Mouse (Mus musculus): ENCODE results near the gene Uso1.
"Not testable (repeated sequence)": the region's sequence is repeated elsewhere in the genome, so short reads cannot be mapped to it uniquely, and the experiment has no call there.

Uso1 gene

GRCm38 (mm10) chr5:92127751-92128150 lies 10.0 kb upstream of the Uso1 start:
- DNase-seq = no peak

GRCm38 (mm10) chr5:92128570-92128969 lies 9.2 kb upstream of the Uso1 start:
- DNase-seq = peak; percentile 30 to 45

DNA sequence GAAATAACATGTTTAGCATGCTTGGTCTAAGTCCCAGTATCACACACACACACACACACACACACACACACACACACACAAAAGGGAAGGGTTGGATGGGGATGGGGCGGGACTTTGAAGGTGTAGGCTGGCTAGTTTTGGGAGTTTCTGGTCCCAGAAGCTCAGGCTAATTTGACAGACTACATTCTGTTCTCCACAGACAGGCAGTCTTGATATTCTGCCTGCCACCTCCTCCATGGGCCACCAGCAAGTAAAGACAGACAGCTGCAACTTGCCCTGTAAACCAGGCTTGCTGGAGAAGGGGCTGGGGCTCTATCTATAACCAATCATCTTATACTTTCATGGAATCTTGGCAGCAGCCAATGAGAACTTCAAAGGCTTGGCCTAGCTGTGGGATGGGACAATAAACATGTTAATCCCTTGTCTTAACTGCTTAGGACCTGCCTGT lies 8.4 kb upstream of the Uso1 start:
- no peak for DNase-seq

- no peak for DNase-seq
These were observed 7.6 kb upstream of the Uso1 start for GRCm38 (mm10) chr5:92130040-92130682.

- no peak for DNase-seq
These were observed 5.6 kb upstream of the Uso1 start for GRCm38 (mm10) chr5:92132127-92132526.

DNA sequence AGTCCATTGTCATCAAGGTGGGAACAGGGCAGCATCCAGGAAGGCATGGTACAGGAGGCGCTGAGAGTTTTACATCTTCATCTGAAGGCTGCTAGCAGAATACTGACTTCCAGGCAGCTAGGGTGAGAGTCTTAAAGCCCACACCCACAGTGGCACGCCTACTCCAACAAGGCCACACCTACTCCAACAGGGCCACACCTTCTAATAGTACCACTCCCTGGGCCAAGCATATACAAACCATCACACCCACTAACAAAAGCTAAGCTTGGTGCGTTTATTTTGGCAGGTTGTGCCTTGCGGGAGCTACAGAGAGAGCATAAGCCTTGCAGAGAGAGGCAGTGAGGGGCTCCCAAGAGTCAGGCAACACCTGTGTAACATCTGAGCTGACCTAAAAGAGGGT lies 4.7 kb upstream of the Uso1 start:
- not testable (repeated sequence) for DNase-seq

DNA sequence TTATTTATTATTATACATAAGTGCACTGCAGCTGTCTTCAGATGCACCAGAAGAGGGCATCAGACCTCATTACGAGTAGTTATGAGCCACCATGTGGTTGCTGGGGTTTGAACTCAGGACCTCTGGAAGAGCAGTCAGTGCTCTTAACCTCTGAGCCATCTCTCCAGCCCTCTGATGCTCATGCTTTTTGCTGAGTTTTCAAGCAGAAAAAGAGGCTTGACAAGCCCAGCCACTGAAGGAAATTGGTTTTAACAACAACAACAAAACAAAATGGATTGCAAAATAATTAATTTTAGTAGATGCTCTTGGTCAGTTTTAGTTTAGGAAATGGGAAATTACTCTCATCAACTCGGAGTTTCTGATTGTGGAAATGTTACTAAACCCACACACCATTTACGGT lies 2.8 kb upstream of the Uso1 start:
- no peak for DNase-seq

GRCm38 (mm10) chr5:92136536-92137238 lies 1.1 kb upstream of the Uso1 start:
- DNase-seq = peak; percentile 35 to 38

GRCm38 (mm10) chr5:92138093-92138621 lies 419 bp downstream of the Uso1 start:
- peak; percentile 59 to 65 for DNase-seq

- DNase-seq = no peak
These were observed 1.5 kb downstream of the Uso1 start for GRCm38 (mm10) chr5:92139191-92139590.

- no peak for DNase-seq
These were observed 4.0 kb downstream of the Uso1 start for GRCm38 (mm10) chr5:92141696-92142095.

GRCm38 (mm10) chr5:92142481-92142880 lies 4.7 kb downstream of the Uso1 start:
- no peak for DNase-seq

DNA sequence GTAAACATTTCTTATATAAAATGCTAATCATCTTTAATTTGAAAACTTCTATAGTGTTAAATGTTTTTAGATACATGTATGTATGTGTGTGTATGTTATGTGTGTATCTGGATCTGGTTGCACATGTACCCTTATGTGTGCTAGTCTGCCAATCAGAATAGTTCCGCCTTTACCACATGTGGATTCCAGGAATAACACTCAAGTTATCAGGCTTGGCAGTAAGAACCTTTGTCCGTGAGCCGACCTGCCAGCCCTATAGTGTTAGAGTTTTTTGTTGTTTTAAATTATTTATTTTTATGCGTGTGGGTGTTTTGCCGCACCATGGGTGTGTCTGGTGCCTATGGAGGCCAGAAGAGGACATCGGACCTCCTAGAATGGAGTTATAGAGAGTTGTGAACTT lies 5.9 kb downstream of the Uso1 start:
- DNase-seq = no peak

- DNase-seq = peak; percentile 27 to 29
These were observed 7.4 kb downstream of the Uso1 start for GRCm38 (mm10) chr5:92144954-92145708.

- no peak for DNase-seq
These were observed 10.5 kb downstream of the Uso1 start for GRCm38 (mm10) chr5:92148248-92148647.

DNA sequence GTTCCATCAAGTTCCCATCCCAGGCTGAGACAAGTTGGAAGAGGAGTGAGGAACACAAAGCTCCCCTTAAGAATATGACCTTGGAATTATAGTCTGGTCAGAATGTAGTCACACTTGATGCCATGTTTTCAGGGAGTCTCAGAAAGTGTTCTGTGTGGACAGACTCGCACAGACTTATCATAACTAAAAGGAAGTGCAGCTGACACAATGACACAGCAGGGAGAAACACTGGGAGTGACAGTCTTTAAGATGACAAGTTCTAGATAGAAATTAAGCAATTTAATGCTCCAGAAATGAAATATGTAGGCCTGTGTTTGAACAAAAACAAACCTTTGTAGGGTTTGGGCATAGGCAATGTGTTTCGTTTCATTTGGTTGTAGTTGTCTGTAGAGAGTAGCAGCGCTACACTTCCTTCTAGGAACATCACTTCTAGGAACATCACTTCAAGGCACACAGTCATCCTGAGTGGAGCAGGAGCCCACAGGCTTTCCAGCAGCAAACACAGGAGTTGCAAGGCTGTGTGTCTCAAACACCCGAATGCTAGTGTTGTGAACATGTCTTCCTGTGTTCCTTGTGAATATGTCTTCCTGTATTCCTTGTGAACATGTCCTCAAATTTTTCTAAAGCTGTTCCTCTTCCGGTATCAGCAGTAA lies 11.7 kb downstream of the Uso1 start:
- DNase-seq = no peak

DNA sequence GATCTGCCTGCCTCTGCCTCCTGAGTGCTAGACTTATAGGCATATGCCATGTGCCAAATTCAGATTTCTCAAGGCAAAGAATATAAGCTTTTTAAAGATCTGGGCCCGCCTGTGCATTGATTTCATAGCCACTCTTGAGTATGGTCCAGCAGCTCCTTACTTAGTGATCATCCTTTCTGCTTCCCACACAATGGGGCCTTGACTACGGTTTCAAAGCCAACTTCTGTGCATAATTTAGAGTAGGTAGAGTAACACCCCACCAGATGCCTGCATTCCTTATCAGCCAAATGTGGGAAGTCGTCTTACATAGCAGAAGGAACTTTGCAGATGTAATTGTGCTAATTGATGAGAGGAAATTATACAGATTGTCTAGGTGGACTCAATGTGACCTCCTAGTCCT lies 17.1 kb downstream of the Uso1 start:
- no peak for DNase-seq

DNA sequence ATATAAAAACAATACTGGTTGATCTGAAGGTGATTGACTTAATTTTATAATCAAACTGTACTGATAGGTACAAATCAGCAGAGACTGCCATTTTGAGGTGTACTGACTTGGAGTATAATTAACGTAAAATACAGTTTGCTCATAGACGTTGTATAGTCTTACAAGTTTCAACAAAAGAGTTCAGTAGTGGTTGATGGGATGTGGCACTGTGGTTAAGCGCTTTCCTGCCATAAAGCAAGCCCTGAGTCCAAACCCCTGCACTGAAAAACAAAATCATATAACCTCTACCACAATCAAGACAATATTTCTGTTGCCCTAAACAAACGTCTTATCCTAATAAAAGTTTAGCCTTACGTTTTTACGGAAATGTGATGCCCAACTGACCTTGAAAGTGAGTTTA lies 28.2 kb downstream of the Uso1 start:
- DNase-seq = no peak

GRCm38 (mm10) chr5:92183071-92183830 lies 45.5 kb downstream of the Uso1 start:
- DNase-seq = no peak

DNA sequence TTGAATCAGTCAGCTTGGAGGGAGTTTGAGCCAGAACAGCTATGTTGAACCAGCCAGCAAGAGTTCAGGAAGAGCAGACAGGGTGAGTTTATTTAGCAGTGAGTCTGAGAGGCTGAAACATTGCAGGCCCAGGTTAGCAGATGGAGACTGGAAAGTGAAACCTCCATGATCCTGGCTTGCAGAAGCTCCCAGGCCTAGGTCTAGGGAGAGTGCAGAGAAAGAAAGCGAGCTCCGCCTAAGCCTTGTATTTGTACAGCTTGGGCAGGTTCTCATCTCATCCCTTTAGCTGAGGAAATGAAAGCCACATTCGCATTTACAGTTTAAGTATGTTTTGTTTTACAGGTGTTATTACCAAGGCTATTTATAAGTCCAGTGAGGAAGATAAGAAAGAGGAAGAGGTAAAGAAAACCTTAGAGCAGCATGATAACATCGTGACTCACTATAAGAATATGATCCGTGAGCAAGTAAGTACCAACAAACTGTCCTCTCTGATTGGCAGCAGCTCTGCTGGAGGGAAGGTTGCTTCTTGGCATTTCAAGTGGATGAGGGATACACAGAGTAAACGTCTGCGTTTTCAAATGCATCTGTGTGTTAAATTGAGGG lies 51.2 kb downstream of the Uso1 start:
- DNase-seq = no peak

DNA sequence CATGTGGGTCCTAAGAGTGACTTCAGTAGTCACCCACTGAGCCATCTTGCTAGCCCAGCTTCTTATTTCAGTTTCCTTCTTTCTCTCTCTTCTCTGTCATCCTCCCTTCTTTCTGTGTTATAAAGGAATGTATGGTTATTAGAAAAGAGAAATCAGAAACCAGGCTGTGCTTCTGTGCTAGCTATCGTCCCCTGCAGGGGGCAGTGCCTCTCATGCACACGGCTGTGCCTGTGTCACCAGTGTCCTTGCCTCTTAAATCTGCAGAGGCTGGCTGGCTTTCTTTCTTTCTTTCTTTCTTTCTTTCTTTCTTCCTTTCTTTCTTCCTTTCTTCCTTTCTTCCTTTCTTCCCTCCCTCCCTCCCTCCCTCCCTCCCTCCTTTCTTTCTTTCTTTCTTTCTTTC lies 58.0 kb downstream of the Uso1 start:
- peak; percentile 26 to 38 for DNase-seq
